Mouse (Mus musculus) G1E (cell line): ENCODE results near the gene Ddb1.

Experiments used
- CTCF ChIP-seq: IDR thresholded peaks from 2 replicates; pipeline ENCODE4 v1.5.1; 2012; ENCODE audit warnings: low read depth, low read length, inconsistent platforms, mixed read lengths
- POLR2AphosphoS5 ChIP-seq: IDR thresholded peaks from 2 replicates; pipeline ENCODE4 v1.6.1; 2012; ENCODE audit warnings: low read depth, low read length, inconsistent platforms; ENCODE audit not compliant: insufficient replicate concordance

- TF ChIP-seq CTCF (no peak), POLR2AphosphoS5 (no peak)
Observed at GRCm38 (mm10) chr19:10605901-10606622, 935 bp downstream of the Ddb1 start.
